Mouse (Mus musculus): ENCODE measurements at regions not wholly inside any gene's neighbourhood (a gene's known extent, or its start where the extent isn't known, plus 50 kb on each side); places are given as distances from the start of the nearest gene placed in this dataset.

GRCm38 (mm10) chr1:35331602-35332339, 482.0 kb downstream of the Plekhb2 start:
- Histone ChIP-seq H3K9me3 (ENCODE audit: control insufficient read depth, low read length) (no peaks in the 10 kb centered on the region), H3K36me3 (ENCODE audit: control insufficient read depth, insufficient read depth, low read length) (no peaks in the 10 kb centered on the region), H3K27me3 (replicated peaks; ENCODE audit: control insufficient read depth, insufficient read depth, low read length) (no peaks in the 10 kb centered on the region), H3K27ac (ENCODE audit: low read length) (no peak overlapping the region), H3K4me2 (ENCODE audit: low read depth, low read length) (no peak overlapping the region), H3K9ac (ENCODE audit: low read depth, low read length) (no peak overlapping the region), H3K4me1 (ENCODE audit: control insufficient read depth, insufficient read depth, low read length) (no peaks in the 10 kb centered on the region), H3K4me3 (ENCODE audit: low read length) (no peak overlapping the region)
- no peak for ATAC-seq
- 81% methylated on average over 9 of the region's 9 CpGs for WGBS

- Histone ChIP-seq H3K4me2 (ENCODE audit: low read depth, low read length) (no peak overlapping the region), H3K9me3 (ENCODE audit: control insufficient read depth, low read length) (no peaks in the 10 kb centered on the region), H3K9ac (ENCODE audit: low read depth, low read length) (no peak overlapping the region), H3K4me3 (ENCODE audit: low read length) (no peak overlapping the region), H3K36me3 (ENCODE audit: control insufficient read depth, insufficient read depth, low read length) (no peaks in the 10 kb centered on the region), H3K27me3 (replicated peaks; ENCODE audit: control insufficient read depth, insufficient read depth, low read length) (no peaks in the 10 kb centered on the region), H3K27ac (ENCODE audit: low read length) (no peak overlapping the region), H3K4me1 (ENCODE audit: control insufficient read depth, insufficient read depth, low read length) (no peaks in the 10 kb centered on the region)
- no peak for ATAC-seq
- WGBS = 89% methylated on average over 2 of the region's 2 CpGs
Observed at GRCm38 (mm10) chr1:35332340-35332684, 482.5 kb downstream of the Plekhb2 start.

DNA sequence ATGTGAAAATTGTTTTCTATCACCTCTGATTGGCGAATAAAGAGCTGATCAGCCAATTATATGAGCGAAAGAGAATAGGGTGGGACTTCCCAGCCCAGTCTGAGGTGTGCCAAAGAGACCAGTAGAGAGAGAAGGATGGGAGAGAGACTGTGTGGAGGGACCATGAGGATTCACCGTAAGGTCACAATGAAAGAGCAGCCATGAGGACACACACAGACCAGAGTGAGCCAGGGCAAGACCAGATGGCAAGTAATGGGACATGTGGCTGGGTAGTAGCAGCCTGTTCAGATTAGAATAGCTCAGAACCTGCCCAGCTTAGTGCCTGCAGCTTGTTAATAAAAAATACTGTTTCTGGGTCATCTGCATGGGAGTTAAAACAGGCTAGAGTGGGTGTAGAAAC, 487.9 kb downstream of the Plekhb2 start:
- Histone ChIP-seq H3K27ac (ENCODE audit: low read length) (no peak overlapping the region), H3K9me3 (ENCODE audit: control insufficient read depth, low read length) (no peaks in the 10 kb centered on the region), H3K4me1 (ENCODE audit: control insufficient read depth, insufficient read depth, low read length) (no peaks in the 10 kb centered on the region), H3K4me3 (ENCODE audit: low read length) (no peak overlapping the region), H3K36me3 (ENCODE audit: control insufficient read depth, insufficient read depth, low read length) (no peaks in the 10 kb centered on the region), H3K27me3 (replicated peaks; ENCODE audit: control insufficient read depth, insufficient read depth, low read length) (no peaks in the 10 kb centered on the region), H3K9ac (ENCODE audit: low read depth, low read length) (no peak overlapping the region), H3K4me2 (ENCODE audit: low read depth, low read length) (no peak overlapping the region)
- 85% methylated on average over 3 of the region's 3 CpGs for WGBS
- ATAC-seq = no peak

DNA sequence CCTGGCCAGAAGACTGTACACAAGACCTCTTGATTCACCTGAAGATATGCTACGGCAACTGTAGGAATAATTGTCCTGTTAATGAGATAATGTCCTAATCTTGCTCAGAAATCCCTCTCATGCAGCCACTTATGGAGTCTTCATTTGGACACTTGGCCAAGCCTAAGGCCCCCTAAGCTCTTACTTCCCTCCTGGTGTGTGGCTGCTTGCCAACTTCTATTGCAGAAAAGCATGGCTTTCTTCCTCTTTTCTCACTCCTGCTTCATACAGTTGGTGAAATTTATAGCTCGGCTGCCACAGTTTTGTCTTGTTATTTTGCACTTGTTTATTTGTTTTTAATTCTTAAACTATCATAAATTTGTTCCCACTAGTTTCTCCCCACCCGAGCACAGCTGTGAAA, 488.4 kb downstream of the Plekhb2 start:
- no peaks in the 10 kb centered on the region for H3K9me3 ChIP-seq (ENCODE audit: control insufficient read depth, low read length)
- no peaks in the 10 kb centered on the region for H3K27me3 ChIP-seq (replicated peaks; ENCODE audit: control insufficient read depth, insufficient read depth, low read length)
- ATAC-seq = no peak
- H3K9ac ChIP-seq (ENCODE audit: low read depth, low read length) = no peak overlapping the region
- no peak overlapping the region for H3K4me2 ChIP-seq (ENCODE audit: low read depth, low read length)
- H3K4me1 ChIP-seq (ENCODE audit: control insufficient read depth, insufficient read depth, low read length) = no peaks in the 10 kb centered on the region
- no peak overlapping the region for H3K27ac ChIP-seq (ENCODE audit: low read length)
- H3K36me3 ChIP-seq (ENCODE audit: control insufficient read depth, insufficient read depth, low read length) = no peaks in the 10 kb centered on the region
- 53% methylated on average over 3 of the region's 3 CpGs for WGBS
- H3K4me3 ChIP-seq (ENCODE audit: low read length) = no peak overlapping the region

- Histone ChIP-seq H3K4me3 (ENCODE audit: low read length) (no peak overlapping the region), H3K27ac (ENCODE audit: low read length) (no peak overlapping the region), H3K36me3 (ENCODE audit: control insufficient read depth, insufficient read depth, low read length) (no peaks in the 10 kb centered on the region), H3K4me1 (ENCODE audit: control insufficient read depth, insufficient read depth, low read length) (no peaks in the 10 kb centered on the region), H3K9ac (ENCODE audit: low read depth, low read length) (no peak overlapping the region), H3K4me2 (ENCODE audit: low read depth, low read length) (no peak overlapping the region), H3K27me3 (replicated peaks; ENCODE audit: control insufficient read depth, insufficient read depth, low read length) (no peaks in the 10 kb centered on the region), H3K9me3 (ENCODE audit: control insufficient read depth, low read length) (no peaks in the 10 kb centered on the region)
- WGBS = 50% methylated on average over 1 of the region's 1 CpGs
- peak; percentile 70 for ATAC-seq
Observed at GRCm38 (mm10) chr1:35344539-35344938, 494.8 kb downstream of the Plekhb2 start.

DNA sequence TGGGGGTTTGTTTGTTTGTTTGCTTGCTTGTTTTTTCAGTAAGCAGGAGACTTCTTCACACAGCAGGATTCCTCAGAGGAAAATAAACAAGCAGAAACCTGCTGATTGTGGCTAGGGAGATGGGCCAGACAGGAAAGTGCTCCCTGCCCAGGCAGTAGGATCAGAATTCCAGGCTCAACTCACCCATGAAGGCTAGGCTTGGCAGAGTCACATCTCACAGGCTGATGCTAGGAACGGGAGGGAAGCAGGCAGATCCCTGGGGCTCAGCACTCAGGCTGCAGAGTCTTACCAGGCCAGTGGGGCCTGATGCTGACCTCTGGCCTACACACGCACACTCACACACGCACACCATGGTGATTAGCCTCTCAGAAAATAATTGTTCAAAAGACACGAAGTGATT, 498.5 kb downstream of the Plekhb2 start:
- ATAC-seq = no peak
- H3K4me1 ChIP-seq (ENCODE audit: control insufficient read depth, insufficient read depth, low read length) = no peaks in the 10 kb centered on the region

GRCm38 (mm10) chr1:35358981-35359380, 509.2 kb downstream of the Plekhb2 start:
- no peaks in the 10 kb centered on the region for H3K36me3 ChIP-seq (ENCODE audit: control insufficient read depth, insufficient read depth, low read length)
- no peak overlapping the region for H3K9ac ChIP-seq (ENCODE audit: low read depth, low read length)
- no peak overlapping the region for H3K4me2 ChIP-seq (ENCODE audit: low read depth, low read length)
- H3K27me3 ChIP-seq (replicated peaks; ENCODE audit: control insufficient read depth, insufficient read depth, low read length) = no peaks in the 10 kb centered on the region
- ATAC-seq = no peak
- no peak overlapping the region for H3K27ac ChIP-seq (ENCODE audit: low read length)
- no peaks in the 10 kb centered on the region for H3K4me1 ChIP-seq (ENCODE audit: control insufficient read depth, insufficient read depth, low read length)
- WGBS = 36% methylated on average over 5 of the region's 5 CpGs
- no peak overlapping the region for H3K4me3 ChIP-seq (ENCODE audit: low read length)
- no peaks in the 10 kb centered on the region for H3K9me3 ChIP-seq (ENCODE audit: control insufficient read depth, low read length)

More for the DNA sequence above, 498.5 kb downstream of the Plekhb2 start:
- H3K4me3 ChIP-seq (ENCODE audit: low read length) = no peak overlapping the region
- 68% methylated on average over 4 of the region's 4 CpGs for WGBS
- no peak overlapping the region for H3K4me2 ChIP-seq (ENCODE audit: low read depth, low read length)
- H3K9me3 ChIP-seq (ENCODE audit: control insufficient read depth, low read length) = no peaks in the 10 kb centered on the region
- H3K27ac ChIP-seq (ENCODE audit: low read length) = no peak overlapping the region
- no peaks in the 10 kb centered on the region for H3K36me3 ChIP-seq (ENCODE audit: control insufficient read depth, insufficient read depth, low read length)
- H3K27me3 ChIP-seq (replicated peaks; ENCODE audit: control insufficient read depth, insufficient read depth, low read length) = no peaks in the 10 kb centered on the region
- H3K9ac ChIP-seq (ENCODE audit: low read depth, low read length) = no peak overlapping the region

DNA sequence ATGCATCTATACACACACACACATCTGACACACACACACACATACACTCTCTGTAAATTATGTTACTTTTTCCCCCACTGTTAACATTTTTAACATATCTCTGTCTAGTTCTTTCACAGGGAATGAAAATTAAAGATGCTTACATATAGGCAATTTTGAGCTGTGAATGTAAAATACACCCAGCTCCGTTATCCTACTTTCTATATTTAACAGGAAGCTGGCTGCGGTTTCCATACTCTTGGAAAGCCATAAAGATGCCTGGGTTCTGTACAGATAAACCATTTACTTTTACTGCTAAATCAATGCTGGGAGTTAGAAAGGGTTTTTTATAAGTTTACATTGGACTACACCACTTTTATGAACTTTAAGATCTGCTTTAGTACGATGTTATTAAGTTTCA, 511.7 kb downstream of the Plekhb2 start:
- Histone ChIP-seq H3K27ac (ENCODE audit: low read length) (no peak overlapping the region), H3K27me3 (replicated peaks; ENCODE audit: control insufficient read depth, insufficient read depth, low read length) (no peaks in the 10 kb centered on the region), H3K4me3 (ENCODE audit: low read length) (no peak overlapping the region), H3K9me3 (ENCODE audit: control insufficient read depth, low read length) (no peaks in the 10 kb centered on the region), H3K4me1 (ENCODE audit: control insufficient read depth, insufficient read depth, low read length) (no peaks in the 10 kb centered on the region), H3K9ac (ENCODE audit: low read depth, low read length) (no peak overlapping the region), H3K36me3 (ENCODE audit: control insufficient read depth, insufficient read depth, low read length) (no peaks in the 10 kb centered on the region), H3K4me2 (ENCODE audit: low read depth, low read length) (no peak overlapping the region)
- no peak for ATAC-seq
- WGBS = 33% methylated on average over 3 of the region's 3 CpGs

- H3K9ac ChIP-seq (ENCODE audit: low read depth, low read length) = no peak overlapping the region
- H3K27ac ChIP-seq (ENCODE audit: low read length) = no peak overlapping the region
- 54% methylated on average over 3 of the region's 3 CpGs for WGBS
- H3K36me3 ChIP-seq (ENCODE audit: control insufficient read depth, insufficient read depth, low read length) = no peaks in the 10 kb centered on the region
- no peaks in the 10 kb centered on the region for H3K9me3 ChIP-seq (ENCODE audit: control insufficient read depth, low read length)
- no peaks in the 10 kb centered on the region for H3K27me3 ChIP-seq (replicated peaks; ENCODE audit: control insufficient read depth, insufficient read depth, low read length)
- H3K4me2 ChIP-seq (ENCODE audit: low read depth, low read length) = no peak overlapping the region
- ATAC-seq = no peak
- no peaks in the 10 kb centered on the region for H3K4me1 ChIP-seq (ENCODE audit: control insufficient read depth, insufficient read depth, low read length)
- no peak overlapping the region for H3K4me3 ChIP-seq (ENCODE audit: low read length)
Observed at GRCm38 (mm10) chr1:35362836-35363235, 513.1 kb downstream of the Plekhb2 start.

DNA sequence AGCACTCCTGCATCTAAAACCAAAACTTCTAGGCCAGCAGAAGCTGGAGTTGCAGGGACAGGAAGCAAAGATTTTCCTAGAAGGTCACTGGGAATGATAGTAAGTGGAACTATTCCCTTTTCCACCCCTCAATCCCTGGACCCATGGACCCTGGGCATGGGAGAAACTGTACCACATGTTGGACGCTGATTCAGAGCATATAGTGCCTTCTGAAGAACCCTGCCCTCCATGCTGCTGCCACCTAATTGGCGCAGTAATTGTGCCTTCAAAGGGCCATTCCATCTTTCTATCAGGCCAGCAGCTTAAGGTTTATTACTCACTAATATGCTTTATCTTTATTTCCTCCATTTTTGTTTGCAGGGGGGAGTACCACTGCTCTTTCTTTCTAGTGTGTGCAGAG, 516.8 kb downstream of the Plekhb2 start:
- Histone ChIP-seq H3K36me3 (ENCODE audit: control insufficient read depth, insufficient read depth, low read length) (no peaks in the 10 kb centered on the region), H3K27ac (ENCODE audit: low read length) (no peak overlapping the region), H3K9me3 (ENCODE audit: control insufficient read depth, low read length) (no peaks in the 10 kb centered on the region), H3K9ac (ENCODE audit: low read depth, low read length) (no peak overlapping the region), H3K4me1 (ENCODE audit: control insufficient read depth, insufficient read depth, low read length) (no peaks in the 10 kb centered on the region), H3K4me2 (ENCODE audit: low read depth, low read length) (no peak overlapping the region), H3K27me3 (replicated peaks; ENCODE audit: control insufficient read depth, insufficient read depth, low read length) (no peaks in the 10 kb centered on the region), H3K4me3 (ENCODE audit: low read length) (no peak overlapping the region)
- WGBS = 67% methylated on average over 2 of the region's 2 CpGs
- ATAC-seq = peak; percentile 62; the same call in 1 of the 2 replicates
